Mouse (Mus musculus): ENCODE data around the gene Ly6g6e.

GRCm38 (mm10) chr17:35101161-35101560 lies 24.5 kb downstream of the Ly6g6e start:
- TF ChIP-seq POLR2A (IDR thresholded peaks at IDR 0.05; ENCODE audit: control insufficient read depth in 1 of 2, insufficient read depth in 1 of 2, low read depth in 1 of 2, low read length in 2 of 2, poor library complexity in 1 of 2) (no peak), MYC (IDR thresholded peaks at IDR 0.05; ENCODE audit: low read depth, low read length) (no peak), USF1 (IDR thresholded peaks at IDR 0.05; ENCODE audit: low read depth, low read length) (no peak), UBTF (IDR thresholded peaks at IDR 0.05; ENCODE audit: borderline replicate concordance, insufficient read depth, low read depth, low read length) (no peak)
